In the genomic region with DNA sequence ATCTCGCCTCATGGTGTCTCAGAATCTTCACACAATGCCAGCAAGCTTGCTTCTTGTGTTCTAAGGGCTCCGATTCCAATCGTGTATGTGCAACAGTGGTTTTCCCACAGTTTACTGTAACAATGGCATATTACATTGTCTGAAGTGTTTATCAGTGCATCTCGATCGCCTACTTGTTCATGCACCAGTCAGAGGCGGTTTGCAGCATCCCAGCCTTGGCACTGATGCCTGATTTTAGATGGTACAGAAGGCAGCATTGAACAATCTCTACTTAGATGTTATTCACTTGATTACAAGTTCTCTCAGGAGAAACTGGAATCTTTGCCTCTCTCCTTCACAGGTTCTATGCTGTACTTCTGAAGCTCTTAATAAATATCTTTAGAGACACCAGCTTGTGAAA, we compare ENCODE assay signal across 13 mouse cellular contexts.
"Had no signal": no experiment of that assay in that cellular context is flagged by ENCODE, and none has a peak within 500 bp of the region (broad histone marks: within the 10 kb centered on the region; RNA-seq: fewer than 3 reads in every experiment).

No protein-coding gene starts in this region.

- ATAC-seq: midbrain, embryonic 13.5 days; midbrain, embryonic 15.5 days had no signal

- H3K27ac ChIP-seq: midbrain, embryonic 13.5 days; midbrain, embryonic 15.5 days; neural tube, embryonic 12.5 days; stomach, embryonic 15.5 days; stomach, postnatal 0 days had no signal

- DNase-seq: lung, adult 18-20 months; lung, embryonic 14.5 days; lung, postnatal 10 days; lung, postnatal 4 days; right cerebral cortex, postnatal 14 days; thymus, adult 2 months; thymus, postnatal 25 days; thymus, postnatal 4 days had no signal

- H3K4me3 ChIP-seq: midbrain, embryonic 13.5 days; midbrain, embryonic 15.5 days; neural tube, embryonic 12.5 days; stomach, embryonic 15.5 days had no signal
